Mouse (Mus musculus): Measurements from ENCODE around the gene Ppp2r5c. TPM values are rescaled to one million over a fixed set of nuclear protein-coding genes. Genes with fewer than 3 reads are reported as not detected.

The Ppp2r5c gene
- polyA plus RNA-seq, 1 experiment from 2014 or later: 102 TPM

GRCm38 (mm10) chr12:110599791-110600190, 152.9 kb downstream of the Ppp2r5c start:
- H3K9ac ChIP-seq (replicated peaks; ENCODE audit: low read depth): no peak overlapping the region
- no peak for DNase-seq (ENCODE audit: low spot score)
- TF ChIP-seq CTCF (IDR thresholded peaks at IDR 0.05): no peak
- TF ChIP-seq EP300 (IDR thresholded peaks at IDR 0.05): no peak

DNA sequence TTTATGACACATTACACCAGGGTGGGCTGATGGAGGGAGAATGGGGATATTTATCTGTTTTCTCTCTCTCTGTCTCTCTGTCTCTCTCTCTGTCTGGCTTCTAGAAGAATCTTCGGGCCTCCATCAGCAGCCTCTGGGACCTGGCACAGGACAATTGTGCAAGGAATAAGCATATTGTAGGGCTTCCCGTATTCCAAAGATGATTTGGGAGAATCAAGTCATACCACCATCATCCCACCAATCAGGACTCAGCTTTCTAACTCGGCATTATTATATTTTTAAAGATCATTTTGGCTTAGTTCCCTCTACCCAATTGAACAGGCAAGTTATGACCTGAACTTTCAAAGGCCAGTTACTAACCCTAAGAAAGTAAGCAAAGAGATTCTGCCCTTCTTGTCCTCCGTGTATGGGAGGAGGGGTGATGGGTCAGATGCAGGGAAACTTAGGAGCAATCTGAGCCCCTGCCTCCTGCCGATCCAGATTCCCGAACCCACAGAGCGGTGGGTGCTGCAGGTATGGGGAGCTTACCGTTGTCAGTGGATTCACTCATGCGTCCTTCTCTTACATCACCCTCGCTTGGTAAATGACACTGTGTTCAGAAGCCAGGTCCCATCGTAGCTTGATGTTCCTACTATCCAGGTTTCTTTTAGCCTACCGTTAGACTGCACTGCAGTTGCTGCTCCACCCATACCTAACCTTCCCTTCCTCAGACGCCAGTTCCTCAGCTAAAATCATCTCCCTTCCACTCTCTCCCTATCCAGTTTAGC, 153.5 kb downstream of the Ppp2r5c start:
- H3K4me2 ChIP-seq (replicated peaks; ENCODE audit: low read depth, low read length): peak overlapping the region; percentile 51
- H3K27me3 ChIP-seq (replicated peaks; ENCODE audit: insufficient read depth, low read length): no peaks in the 10 kb centered on the region
- H3K4me1 ChIP-seq (ENCODE audit: insufficient read depth, low read depth, low read length): peaks cover 2% of the 10 kb centered on the region; the same call in 1 of the 2 replicates
- 49% methylated on average over 13 of the region's 13 CpGs for WGBS
- H3K36me3 ChIP-seq (ENCODE audit: insufficient read depth, low read length): no peaks in the 10 kb centered on the region
- no peaks in the 10 kb centered on the region for H3K9me3 ChIP-seq (ENCODE audit: low read length)
- no peak overlapping the region for H3K4me3 ChIP-seq (ENCODE audit: low read depth, low read length)
- no peak for DNase-seq (ENCODE audit: low spot score)
- no peak for ATAC-seq
- H3K27ac ChIP-seq (ENCODE audit: low read length): no peak overlapping the region
- no peak overlapping the region for H3K9ac ChIP-seq (replicated peaks; ENCODE audit: low read depth)
- no peak for TF ChIP-seq CTCF (IDR thresholded peaks at IDR 0.05)
- no peak for TF ChIP-seq EP300 (IDR thresholded peaks at IDR 0.05)

More at GRCm38 (mm10) chr12:110599791-110600190, 152.9 kb downstream of the Ppp2r5c start:
- Histone ChIP-seq H3K9me3 (ENCODE audit: low read length) (no peaks in the 10 kb centered on the region), H3K36me3 (ENCODE audit: insufficient read depth, low read length) (no peaks in the 10 kb centered on the region), H3K4me3 (ENCODE audit: low read depth, low read length) (no peak overlapping the region), H3K4me2 (replicated peaks; ENCODE audit: low read depth, low read length) (no peak overlapping the region), H3K4me1 (ENCODE audit: insufficient read depth, low read depth, low read length) (peaks cover 2% of the 10 kb centered on the region; the same call in 1 of the 2 replicates), H3K27ac (ENCODE audit: low read length) (no peak overlapping the region), H3K27me3 (replicated peaks; ENCODE audit: insufficient read depth, low read length) (no peaks in the 10 kb centered on the region)
- WGBS: 55% methylated on average over 4 of the region's 4 CpGs
- no peak for ATAC-seq

GRCm38 (mm10) chr12:110601241-110602218, 154.6 kb downstream of the Ppp2r5c start, which contains the start of gene Dync1h1:
Dync1h1 (plus strand) TSS chr12:110601452.
- Histone ChIP-seq H3K4me1 (ENCODE audit: insufficient read depth, low read depth, low read length) (peaks cover 2% of the 10 kb centered on the region; the same call in 1 of the 2 replicates), H3K36me3 (ENCODE audit: insufficient read depth, low read length) (no peaks in the 10 kb centered on the region), H3K9me3 (ENCODE audit: low read length) (no peaks in the 10 kb centered on the region), H3K9ac (replicated peaks; ENCODE audit: low read depth) (peak within 1 kb of the TSS; percentile 97), H3K4me3 (ENCODE audit: low read depth, low read length) (peak within 1 kb of the TSS; percentile 95), H3K27me3 (replicated peaks; ENCODE audit: insufficient read depth, low read length) (no peaks in the 10 kb centered on the region), H3K27ac (ENCODE audit: low read length) (peak within 1 kb of the TSS; percentile 96), H3K4me2 (replicated peaks; ENCODE audit: low read depth, low read length) (peak within 1 kb of the TSS; percentile 74)
- DNase-seq (ENCODE audit: low spot score) (peak; percentile 96), ATAC-seq (peak; percentile 96)
- WGBS: under 1% methylated on average over 96 of the region's 105 CpGs
- TF ChIP-seq EP300 (IDR thresholded peaks at IDR 0.05) (no peak), CTCF (IDR thresholded peaks at IDR 0.05) (peak; percentile 11; the same call in 1 of the 2 replicates)

- no peak for TF ChIP-seq EP300 (IDR thresholded peaks at IDR 0.05)
- no peak for TF ChIP-seq CTCF (IDR thresholded peaks at IDR 0.05)
- 78% methylated on average over 3 of the region's 3 CpGs for WGBS
- ATAC-seq (no peak), DNase-seq (ENCODE audit: low spot score) (no peak)
- no peaks in the 10 kb centered on the region for H3K27me3 ChIP-seq (replicated peaks; ENCODE audit: insufficient read depth, low read length)
- no peak overlapping the region for H3K27ac ChIP-seq (ENCODE audit: low read length)
- H3K4me3 ChIP-seq (ENCODE audit: low read depth, low read length): no peak overlapping the region
- no peak overlapping the region for H3K9ac ChIP-seq (replicated peaks; ENCODE audit: low read depth)
- H3K9me3 ChIP-seq (ENCODE audit: low read length): no peaks in the 10 kb centered on the region
- no peak overlapping the region for H3K4me2 ChIP-seq (replicated peaks; ENCODE audit: low read depth, low read length)
- H3K36me3 ChIP-seq (ENCODE audit: insufficient read depth, low read length): no peaks in the 10 kb centered on the region
- H3K4me1 ChIP-seq (ENCODE audit: insufficient read depth, low read depth, low read length): peaks cover 2% of the 10 kb centered on the region; the same call in 1 of the 2 replicates
Observed at GRCm38 (mm10) chr12:110606161-110606560, 159.2 kb downstream of the Ppp2r5c start.

DNA sequence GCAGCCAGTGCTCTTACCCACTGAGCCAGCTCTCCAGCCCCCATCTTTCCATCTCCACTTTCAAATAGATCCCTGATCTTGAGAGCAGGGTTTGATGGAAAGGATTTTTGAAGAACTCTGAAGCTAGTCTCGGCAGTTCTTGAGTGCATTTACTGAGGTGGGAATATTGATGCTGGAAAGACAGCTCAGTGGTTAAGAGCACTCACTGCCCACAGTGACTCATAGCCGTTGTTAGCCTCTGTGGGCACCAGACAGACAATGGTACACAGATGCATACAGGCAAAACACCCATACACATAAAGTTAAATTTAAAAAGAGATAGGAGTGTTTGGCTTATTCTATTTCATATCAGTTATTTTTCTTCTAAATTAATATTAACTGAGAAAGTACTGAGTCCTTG, 159.8 kb downstream of the Ppp2r5c start:
- Histone ChIP-seq H3K27ac (ENCODE audit: low read length) (no peak overlapping the region), H3K27me3 (replicated peaks; ENCODE audit: insufficient read depth, low read length) (no peaks in the 10 kb centered on the region), H3K36me3 (ENCODE audit: insufficient read depth, low read length) (no peaks in the 10 kb centered on the region), H3K4me3 (ENCODE audit: low read depth, low read length) (no peak overlapping the region), H3K4me2 (replicated peaks; ENCODE audit: low read depth, low read length) (no peak overlapping the region), H3K9me3 (ENCODE audit: low read length) (no peaks in the 10 kb centered on the region), H3K4me1 (ENCODE audit: insufficient read depth, low read depth, low read length) (peaks cover 2% of the 10 kb centered on the region; the same call in 1 of the 2 replicates), H3K9ac (replicated peaks; ENCODE audit: low read depth) (no peak overlapping the region)
- DNase-seq (ENCODE audit: low spot score): no peak
- TF ChIP-seq CTCF (IDR thresholded peaks at IDR 0.05): no peak
- TF ChIP-seq EP300 (IDR thresholded peaks at IDR 0.05): no peak
- WGBS: 70% methylated on average over 2 of the region's 2 CpGs
- ATAC-seq: no peak
